Mouse (Mus musculus) granulocyte monocyte progenitor cell, adult 5-6 weeks (primary cell): ENCODE measurements around the gene Dab1. TPM values are rescaled to one million over a fixed set of nuclear protein-coding genes. Genes with fewer than 3 reads are reported as not detected.

ENCODE experiments used
- ATAC-seq: replicated peaks from 2 replicates; pipeline ENCODE4 v1.8.0; 2016; ENCODE audit warnings: mild to moderate bottlenecking, moderate TSS enrichment, inconsistent platforms; ENCODE audit not compliant: poor library complexity, severe bottlenecking
- total RNA-seq, 2 experiments: library from RNA; stranded (forward) in 1 of 2; stranded (reverse) in 1 of 2; fragments of 200-712, 200-1000 nt in 1 of 2; fragments of >200 nt in 1 of 2; fragmentation: Nextera tagmentation in 1 of 2; gene quantifications; 2 replicates each; pipeline ENCODE4 v1.2.3; 2014 to 2017

The Dab1 gene
- total RNA-seq, 2 experiments from 2014 or later, result not detected

- ATAC-seq, result no peak
These were observed 443.2 kb downstream of the Dab1 start for GRCm38 (mm10) chr4:104062356-104062755.

GRCm38 (mm10) chr4:104066901-104067300, 447.7 kb downstream of the Dab1 start:
- no peak for ATAC-seq

- no peak for ATAC-seq
These were observed 448.6 kb downstream of the Dab1 start for GRCm38 (mm10) chr4:104067748-104068147.

- ATAC-seq, result no peak
These were observed 452.1 kb downstream of the Dab1 start for GRCm38 (mm10) chr4:104071296-104071695.

- no peak for ATAC-seq
These were observed 454.8 kb downstream of the Dab1 start for GRCm38 (mm10) chr4:104073920-104074459.

- ATAC-seq, result no peak
These were observed 458.6 kb downstream of the Dab1 start for GRCm38 (mm10) chr4:104077771-104078170.

GRCm38 (mm10) chr4:104106299-104106698, 487.1 kb downstream of the Dab1 start:
- ATAC-seq, result no peak

GRCm38 (mm10) chr4:104111614-104112013, 492.5 kb downstream of the Dab1 start:
- no peak for ATAC-seq

GRCm38 (mm10) chr4:104113209-104114005, 494.2 kb downstream of the Dab1 start:
- no peak for ATAC-seq

GRCm38 (mm10) chr4:104114006-104114361, 494.8 kb downstream of the Dab1 start:
- no peak for ATAC-seq

GRCm38 (mm10) chr4:104120108-104120507, 500.9 kb downstream of the Dab1 start:
- ATAC-seq, result no peak

- no peak for ATAC-seq
These were observed 502.8 kb downstream of the Dab1 start for GRCm38 (mm10) chr4:104121959-104122358.

GRCm38 (mm10) chr4:104122364-104122763, 503.2 kb downstream of the Dab1 start:
- no peak for ATAC-seq

GRCm38 (mm10) chr4:104153637-104154036, 534.5 kb downstream of the Dab1 start:
- no peak for ATAC-seq

- ATAC-seq, result no peak
These were observed 558.9 kb downstream of the Dab1 start for GRCm38 (mm10) chr4:104178067-104178466.

GRCm38 (mm10) chr4:104186311-104186710, 567.2 kb downstream of the Dab1 start:
- no peak for ATAC-seq

GRCm38 (mm10) chr4:104198635-104199034, 579.5 kb downstream of the Dab1 start:
- ATAC-seq, result no peak

GRCm38 (mm10) chr4:104201686-104202085, 582.5 kb downstream of the Dab1 start:
- no peak for ATAC-seq

GRCm38 (mm10) chr4:104204047-104204446, 584.9 kb downstream of the Dab1 start:
- no peak for ATAC-seq

- ATAC-seq, result no peak
These were observed 587.5 kb downstream of the Dab1 start for GRCm38 (mm10) chr4:104206639-104207038.

GRCm38 (mm10) chr4:104209081-104209480, 589.9 kb downstream of the Dab1 start:
- ATAC-seq, result no peak

GRCm38 (mm10) chr4:104210796-104211195, 591.6 kb downstream of the Dab1 start:
- ATAC-seq, result no peak
